Mouse (Mus musculus) liver, postnatal 0 days (tissue): Measurements from ENCODE around the gene Tspan11.

Experiments
- CTCF ChIP-seq: sonication (generic); IDR thresholded peaks from 2 replicates; pipeline ENCODE4 v1.5.1; 2016; ENCODE audit warnings: antibody characterized with exemption, low read depth
- EP300 ChIP-seq: IDR thresholded peaks from 2 replicates; pipeline ENCODE4 v1.6.1; 2016; ENCODE audit warnings: antibody characterized with exemption, low read depth, mild to moderate bottlenecking

- TF ChIP-seq EP300 (no peak), CTCF (no peak)
These were observed 1.2 kb downstream of the Tspan11 start for GRCm38 (mm10) chr6:127888581-127888980.
